ENCODE assay signal across 7 mouse cellular contexts in the genomic region with DNA sequence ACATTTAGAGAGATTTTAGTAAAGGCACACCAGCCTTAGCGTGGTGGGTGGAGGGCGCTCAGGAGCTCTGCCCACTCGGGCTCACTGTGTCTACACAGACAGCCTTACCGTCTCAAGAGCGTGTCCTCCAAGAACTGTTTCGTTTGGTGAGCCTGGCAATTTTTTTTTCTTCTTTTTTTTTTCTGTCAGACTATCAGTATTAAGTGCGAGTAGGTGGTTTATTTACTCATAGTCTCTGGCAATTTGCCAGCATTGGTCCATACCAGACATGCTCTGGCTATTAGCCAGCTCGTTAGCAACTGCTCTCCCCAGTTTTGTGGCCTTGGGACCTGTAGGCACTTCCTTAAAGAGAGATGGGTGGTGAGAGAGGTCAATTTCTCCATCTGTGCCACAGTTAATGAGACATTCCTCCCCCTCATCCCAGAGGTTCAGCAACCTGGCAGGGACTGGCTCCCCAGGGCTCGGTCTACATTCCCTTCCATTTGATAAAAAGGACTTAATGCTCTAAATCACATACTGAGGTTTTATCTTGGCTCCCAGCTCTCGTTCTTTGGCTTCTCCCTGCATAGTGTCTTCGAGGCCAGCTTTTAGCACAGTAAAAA.
DNase-seq lines count a peak whose midpoint lies in the region; ATAC-seq and TF ChIP-seq lines count a peak whose summit lies in the region.

No protein-coding gene starts in this region.

- no peaks in the 10 kb centered on the region for H3K9me3 ChIP-seq in neural tube, embryonic 14.5 days (ENCODE audit: control insufficient read depth, low read length)
- no peaks in the 10 kb centered on the region for H3K9me3 ChIP-seq in midbrain, embryonic 12.5 days

- no peak overlapping the region for H3K27ac ChIP-seq in neural tube, embryonic 14.5 days (ENCODE audit: low read depth, low read length)
- H3K27ac ChIP-seq in kidney, adult 2 months (ENCODE audit: insufficient read depth, low read depth, low read length): no peak overlapping the region; the same call in 1 of the 2 replicates
- H3K27ac ChIP-seq in midbrain, embryonic 12.5 days (replicated peaks): peak overlapping the region; percentile 39; the same call in 1 of the 2 replicates

- DNase-seq in neural tube, embryonic 10.5 days (ENCODE audit: extremely low spot score, low spot score): no peak
- DNase-seq in fibroblast of lung, adult 2 months (ENCODE audit: low read depth): peak; percentile 72
- peak; percentile 50 for DNase-seq in kidney, adult 2 months
- DNase-seq in layer of hippocampus, adult 9-11 months: no peak
- no peak for DNase-seq in embryo, embryonic 9.5 days (ENCODE audit: extremely low spot score)

- H3K9ac ChIP-seq in neural tube, embryonic 14.5 days (replicated peaks; ENCODE audit: low read depth, low read length): no peak overlapping the region
- H3K9ac ChIP-seq in midbrain, embryonic 12.5 days (replicated peaks): no peak overlapping the region

- H3K4me3 ChIP-seq in neural tube, embryonic 14.5 days (ENCODE audit: low read depth, low read length): no peak overlapping the region
- H3K4me3 ChIP-seq in kidney, adult 2 months (ENCODE audit: insufficient read depth, low read depth, low read length): no peak overlapping the region
- no peak overlapping the region for H3K4me3 ChIP-seq in midbrain, embryonic 12.5 days

- no peaks in the 10 kb centered on the region for H3K27me3 ChIP-seq in neural tube, embryonic 14.5 days (ENCODE audit: control insufficient read depth, insufficient read depth, low read length)
- no peaks in the 10 kb centered on the region for H3K27me3 ChIP-seq in kidney, adult 2 months (replicated peaks; ENCODE audit: control insufficient read depth, insufficient read depth, low read length)
- no peaks in the 10 kb centered on the region for H3K27me3 ChIP-seq in midbrain, embryonic 12.5 days

- no peak for TF ChIP-seq CTCF in kidney, adult 2 months (conservative IDR thresholded peaks at IDR 0.05; ENCODE audit: insufficient read depth, insufficient read length, low read depth, low read length)

- 62% methylated on average over 11 of the region's 11 CpGs for WGBS in neural tube, embryonic 14.5 days
- 45% methylated on average over 11 of the region's 11 CpGs for WGBS in kidney, adult 2 months
- WGBS in midbrain, embryonic 12.5 days: 76% methylated on average over 11 of the region's 11 CpGs

- TF ChIP-seq POLR2A in kidney, adult 2 months (IDR thresholded peaks at IDR 0.05; ENCODE audit: low read depth, low read length): no peak

- no peaks in the 10 kb centered on the region for H3K4me1 ChIP-seq in neural tube, embryonic 14.5 days (ENCODE audit: control insufficient read depth, insufficient read depth, low read length)
- 0 out of 2 replicates have a peak, but pooled peaks cover 4% of the 10 kb centered on the region for H3K4me1 ChIP-seq in kidney, adult 2 months (ENCODE audit: control insufficient read depth, insufficient read depth, low read length)
- H3K4me1 ChIP-seq in midbrain, embryonic 12.5 days: peaks cover 23% of the 10 kb centered on the region

- no peaks in the 10 kb centered on the region for H3K36me3 ChIP-seq in neural tube, embryonic 14.5 days (ENCODE audit: control insufficient read depth, insufficient read depth, low read length)
- H3K36me3 ChIP-seq in kidney, adult 2 months (ENCODE audit: control insufficient read depth, insufficient read depth, low read length): no peaks in the 10 kb centered on the region
- H3K36me3 ChIP-seq in midbrain, embryonic 12.5 days: no peaks in the 10 kb centered on the region

- no peak overlapping the region for H3K4me2 ChIP-seq in neural tube, embryonic 14.5 days (ENCODE audit: low read depth, low read length)
- H3K4me2 ChIP-seq in midbrain, embryonic 12.5 days (replicated peaks): no peak overlapping the region

- peak; percentile 38; the same call in 1 of the 2 replicates for ATAC-seq in neural tube, embryonic 14.5 days (ENCODE audit: low read depth)
- ATAC-seq in midbrain, embryonic 12.5 days (ENCODE audit: low FRiP score, low read depth): 0 out of 2 replicates have a peak, but pooled peaks have one; percentile 16

Comparison
In these comparisons a context has a peak if more than half of its experiments do, and no peak if none do; other contexts are left out.
1. DNase-seq: peak in fibroblast of lung, adult 2 months (single experiment) and kidney, adult 2 months (single experiment); none in neural tube, embryonic 10.5 days (single experiment), layer of hippocampus, adult 9-11 months (single experiment) and embryo, embryonic 9.5 days (single experiment).